Mouse (Mus musculus) heart, embryonic 13.5 days (tissue): ENCODE results near the gene Wfdc10. TPM values are rescaled to one million over a fixed set of nuclear protein-coding genes. Genes with fewer than 3 reads are reported as not detected.

Experiments used
- ATAC-seq: fragments of 200-750 bp; cut with Nextera tagmentation; 2 replicates; pipeline ENCODE4 v1.8.0; 2017; ENCODE audit warnings: moderate TSS enrichment; ENCODE audit not compliant: insufficient number of reproducible peaks, low FRiP score, low TSS enrichment; ENCODE audit errors: extremely low read depth
- H3K27ac ChIP-seq: fragments of 300-500 bp; sonication (generic); replicated peaks from 2 replicates; pipeline ENCODE4 v1.5.1; 2015; ENCODE audit warnings: moderate library complexity, mild to moderate bottlenecking, inconsistent platforms
- H3K27me3 ChIP-seq: fragments of 300-500 bp; sonication (generic); replicated peaks from 2 replicates; pipeline ENCODE4 v1.6.1; 2015; ENCODE audit warnings: mild to moderate bottlenecking, inconsistent platforms
- H3K36me3 ChIP-seq: fragments of 300-500 bp; sonication (generic); 2 replicates; pipeline ENCODE4 v1.6.1; 2015; ENCODE audit warnings: mild to moderate bottlenecking, inconsistent platforms
- H3K4me1 ChIP-seq: fragments of 300-500 bp; sonication (generic); 2 replicates; pipeline ENCODE4 v1.6.1; 2015; ENCODE audit warnings: inconsistent platforms
- H3K4me2 ChIP-seq: fragments of 300-500 bp; sonication (generic); 2 replicates; pipeline ENCODE4 v1.6.1; 2015; ENCODE audit warnings: inconsistent platforms, mild to moderate bottlenecking, moderate library complexity
- H3K4me3 ChIP-seq: fragments of 300-500 bp; sonication (generic); 2 replicates; pipeline ENCODE4 v1.5.1; 2015; ENCODE audit warnings: moderate library complexity, mild to moderate bottlenecking, inconsistent platforms
- H3K9ac ChIP-seq: fragments of 300-500 bp; sonication (generic); 2 replicates; pipeline ENCODE4 v1.6.1; 2015; ENCODE audit warnings: inconsistent platforms, mild to moderate bottlenecking, moderate library complexity
- H3K9me3 ChIP-seq: fragments of 300-500 bp; sonication (generic); 2 replicates; pipeline ENCODE4 v1.6.1; 2016; ENCODE audit warnings: inconsistent platforms
- WGBS: fragments of 180-500 bp; shearing (Covaris S2); methylation state at CpG from one replicate; pipeline ENCODE4 v1.1.7; 2015; ENCODE audit warnings: mixed read lengths; 5-methylcytosine and 5-hydroxymethylcytosine counted together
- polyA plus RNA-seq: library from polyadenylated mRNA; unstranded; fragments of >200 nt; fragmentation: Nextera tagmentation; extraction: Ambion mirVana; gene quantifications from 2 replicates; pipeline ENCODE4 v1.2.1, GENCODE M21; 2015

The Wfdc10 gene
- polyA plus RNA-seq, 1 experiment from 2014 or later: not detected

DNA sequence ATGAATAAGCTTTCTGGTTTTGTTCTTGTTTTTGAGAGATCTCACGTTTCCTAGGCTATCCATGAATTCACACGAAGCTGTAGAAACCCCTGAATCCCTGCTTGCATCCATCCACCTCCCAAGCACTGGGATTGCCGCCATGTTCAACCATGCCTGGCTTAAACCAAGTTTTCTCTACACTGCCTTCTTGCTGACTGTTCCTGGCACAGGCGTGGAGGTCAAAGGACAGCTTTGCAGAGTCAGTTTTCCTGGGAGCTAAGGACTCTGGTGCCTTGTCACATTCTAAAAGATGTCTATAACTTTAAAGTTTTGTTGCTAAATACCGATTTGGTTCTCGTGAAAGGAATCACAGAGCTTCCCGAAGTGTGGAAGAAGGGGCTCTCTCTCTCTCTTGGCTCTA is 9.0 kb downstream of the Wfdc10 start:
- Histone ChIP-seq H3K4me2 (no peak overlapping the region), H3K9me3 (0 out of 2 replicates have a peak, but pooled peaks cover 3% of the 10 kb centered on the region), H3K36me3 (no peaks in the 10 kb centered on the region), H3K9ac (no peak overlapping the region), H3K4me3 (no peak overlapping the region), H3K27ac (no peak overlapping the region), H3K27me3 (no peaks in the 10 kb centered on the region), H3K4me1 (no peaks in the 10 kb centered on the region)
- ATAC-seq: no peak
- WGBS: 77% methylated on average over 7 of the region's 7 CpGs

DNA sequence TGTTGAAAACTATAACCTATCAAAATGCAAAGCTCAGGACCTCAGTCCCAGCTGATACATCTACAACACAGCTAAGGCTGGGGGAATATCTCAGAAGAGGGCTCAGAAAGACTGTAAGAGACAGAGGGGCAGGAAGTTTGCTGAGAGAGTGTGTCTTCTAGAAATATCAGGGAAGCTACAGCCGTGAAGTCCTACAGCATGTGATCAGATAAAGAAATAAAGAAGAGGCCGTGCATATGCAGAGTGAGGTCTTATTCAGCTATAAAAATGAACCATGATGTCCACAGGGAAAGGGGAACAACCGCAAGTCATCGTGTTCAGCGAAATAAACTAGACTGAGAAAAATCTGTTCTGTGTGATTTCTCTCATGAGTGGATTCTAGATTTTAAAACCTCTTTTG is 14.4 kb downstream of the Wfdc10 start:
- Histone ChIP-seq H3K27ac (no peak overlapping the region), H3K4me2 (no peak overlapping the region), H3K36me3 (no peaks in the 10 kb centered on the region), H3K4me3 (no peak overlapping the region), H3K4me1 (no peaks in the 10 kb centered on the region), H3K9me3 (0 out of 2 replicates have a peak, but pooled peaks cover 3% of the 10 kb centered on the region), H3K9ac (no peak overlapping the region), H3K27me3 (peaks cover 3% of the 10 kb centered on the region)
- ATAC-seq: no peak
- 68% methylated on average over 5 of the region's 5 CpGs for WGBS

- H3K27me3 ChIP-seq: peaks cover 3% of the 10 kb centered on the region
- H3K4me3 ChIP-seq: no peak overlapping the region
- WGBS: 19% methylated on average over 1 of the region's 1 CpGs
- no peak overlapping the region for H3K27ac ChIP-seq
- no peak for ATAC-seq
- H3K4me2 ChIP-seq: no peak overlapping the region
- 0 out of 2 replicates have a peak, but pooled peaks cover 3% of the 10 kb centered on the region for H3K9me3 ChIP-seq
- no peaks in the 10 kb centered on the region for H3K36me3 ChIP-seq
- no peak overlapping the region for H3K9ac ChIP-seq
- H3K4me1 ChIP-seq: no peaks in the 10 kb centered on the region
Observed at GRCm38 (mm10) chr2:164670938-164671337, 15.1 kb downstream of the Wfdc10 start.

DNA sequence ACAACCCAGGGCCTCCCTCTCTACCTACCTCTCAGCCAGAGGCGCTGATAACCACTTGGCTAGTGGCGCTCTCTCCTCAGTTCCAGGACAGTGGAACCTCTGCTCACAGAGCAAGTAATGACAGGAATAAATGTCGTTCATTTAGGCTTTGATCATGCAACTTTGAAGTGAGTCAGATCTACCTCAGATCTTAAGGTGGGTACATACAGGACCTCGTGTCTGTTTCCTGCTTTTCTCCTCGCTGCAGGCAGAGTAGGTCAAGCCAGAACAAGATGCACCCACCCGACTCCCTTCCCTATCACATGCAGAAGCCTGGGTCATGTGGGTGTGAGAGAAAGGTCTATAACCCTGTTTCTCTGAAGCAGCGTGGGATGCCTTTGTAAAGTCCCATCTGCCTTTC is 18.1 kb downstream of the Wfdc10 start, which contains the start of gene Wfdc11:
Gene Wfdc11 (minus strand): TSS at position 101 of the 400 bp plus-strand sequence.
- WGBS: 61% methylated on average over 7 of the region's 7 CpGs
- Histone ChIP-seq H3K9ac (no peak within 1 kb of the TSS), H3K4me3 (no peak within 1 kb of the TSS), H3K27me3 (peaks cover 3% of the 10 kb centered on the region), H3K9me3 (no peaks in the 10 kb centered on the region), H3K36me3 (no peaks in the 10 kb centered on the region), H3K27ac (no peak within 1 kb of the TSS), H3K4me2 (no peak within 1 kb of the TSS), H3K4me1 (peaks cover 3% of the 10 kb centered on the region; the same call in 1 of the 2 replicates)
- no peak for ATAC-seq

GRCm38 (mm10) chr2:164676103-164676502 is 20.3 kb downstream of the Wfdc10 start:
- Histone ChIP-seq H3K36me3 (no peaks in the 10 kb centered on the region), H3K4me2 (no peak overlapping the region), H3K27me3 (no peaks in the 10 kb centered on the region; the same call in 1 of the 2 replicates), H3K9ac (no peak overlapping the region), H3K4me1 (peaks cover 7% of the 10 kb centered on the region), H3K27ac (no peak overlapping the region), H3K9me3 (no peaks in the 10 kb centered on the region), H3K4me3 (no peak overlapping the region)
- no peak for ATAC-seq
- WGBS: 71% methylated on average over 7 of the region's 7 CpGs

- 70% methylated on average over 16 of the region's 16 CpGs for WGBS
- no peak overlapping the region for H3K4me2 ChIP-seq
- H3K9ac ChIP-seq: no peak overlapping the region
Observed at GRCm38 (mm10) chr2:164676916-164677685, 21.3 kb downstream of the Wfdc10 start.

GRCm38 (mm10) chr2:164678848-164679625 is 23.2 kb downstream of the Wfdc10 start:
- H3K4me3 ChIP-seq: peak overlapping the region; percentile 44
- peaks cover 7% of the 10 kb centered on the region for H3K4me1 ChIP-seq
- H3K36me3 ChIP-seq: no peaks in the 10 kb centered on the region
- H3K9ac ChIP-seq: peak overlapping the region; percentile 62
- H3K27me3 ChIP-seq: no peaks in the 10 kb centered on the region
- ATAC-seq: no peak
- WGBS: 21% methylated on average over 19 of the region's 19 CpGs
- H3K27ac ChIP-seq: no peak overlapping the region
- H3K9me3 ChIP-seq: no peaks in the 10 kb centered on the region
- peak overlapping the region; percentile 63 for H3K4me2 ChIP-seq

More at GRCm38 (mm10) chr2:164676916-164677685, 21.3 kb downstream of the Wfdc10 start:
- Histone ChIP-seq H3K4me1 (peaks cover 7% of the 10 kb centered on the region), H3K9me3 (no peaks in the 10 kb centered on the region), H3K36me3 (no peaks in the 10 kb centered on the region), H3K27ac (no peak overlapping the region), H3K4me3 (no peak overlapping the region), H3K27me3 (no peaks in the 10 kb centered on the region)
- ATAC-seq: no peak

DNA sequence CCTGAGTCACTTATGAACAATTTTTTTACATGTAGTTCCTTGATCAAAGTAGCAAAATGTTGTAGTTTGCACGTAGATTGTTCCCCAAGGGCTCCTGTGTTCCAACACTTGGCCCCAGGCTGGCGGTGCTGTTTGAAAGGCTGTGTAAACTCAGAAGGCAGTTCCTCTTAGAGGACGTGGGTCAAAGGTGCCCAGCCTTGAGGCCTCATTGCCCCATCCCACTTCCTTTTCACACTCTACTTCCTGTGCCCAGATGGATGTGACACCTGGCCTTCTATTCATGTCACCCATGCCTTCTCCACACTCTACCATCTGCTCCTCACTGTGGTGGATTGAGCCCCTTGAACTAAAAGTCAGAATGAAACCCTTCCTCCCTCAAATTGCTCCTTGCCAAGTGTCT is 24.1 kb downstream of the Wfdc10 start:
- H3K27ac ChIP-seq: no peak overlapping the region
- no peaks in the 10 kb centered on the region for H3K9me3 ChIP-seq
- H3K36me3 ChIP-seq: no peaks in the 10 kb centered on the region
- no peak overlapping the region for H3K9ac ChIP-seq
- no peaks in the 10 kb centered on the region for H3K27me3 ChIP-seq
- ATAC-seq: no peak
- peaks cover 7% of the 10 kb centered on the region for H3K4me1 ChIP-seq
- no peak overlapping the region for H3K4me2 ChIP-seq
- H3K4me3 ChIP-seq: no peak overlapping the region
- WGBS: 60% methylated on average over 3 of the region's 3 CpGs

DNA sequence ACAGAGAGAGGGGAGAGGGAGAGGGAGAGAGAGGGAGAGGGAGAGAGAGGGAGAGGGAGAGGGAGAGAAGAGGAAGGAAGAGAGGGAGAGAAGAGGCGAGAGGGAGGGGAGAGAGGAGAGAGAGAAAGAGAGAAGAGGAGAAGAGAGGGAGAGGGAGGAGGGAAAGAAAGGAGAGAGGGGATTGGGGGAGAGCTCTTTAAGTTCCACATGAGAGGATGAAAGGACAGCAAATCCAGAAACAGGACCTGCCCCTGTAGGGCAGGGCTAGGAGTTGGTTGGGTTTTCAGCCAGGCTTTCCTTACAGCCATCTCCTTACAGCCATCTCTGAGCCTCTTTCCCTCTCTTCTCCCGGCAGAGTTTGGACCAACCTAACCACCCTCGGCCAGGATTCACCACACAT is 29.0 kb downstream of the Wfdc10 start, which contains the start of gene Wfdc13:
Gene Wfdc13 (plus strand): TSS at position 301 of the 400 bp plus-strand sequence.
- H3K9me3 ChIP-seq: no peaks in the 10 kb centered on the region
- no peaks in the 10 kb centered on the region for H3K36me3 ChIP-seq
- peaks cover 9% of the 10 kb centered on the region; the same call in 1 of the 2 replicates for H3K27me3 ChIP-seq
- 57% methylated on average over 3 of the region's 3 CpGs for WGBS
- no peak within 1 kb of the TSS for H3K4me2 ChIP-seq
- ATAC-seq: no peak
- no peak within 1 kb of the TSS for H3K9ac ChIP-seq
- H3K4me1 ChIP-seq: no peaks in the 10 kb centered on the region
- no peak within 1 kb of the TSS for H3K27ac ChIP-seq
- no peak within 1 kb of the TSS for H3K4me3 ChIP-seq

DNA sequence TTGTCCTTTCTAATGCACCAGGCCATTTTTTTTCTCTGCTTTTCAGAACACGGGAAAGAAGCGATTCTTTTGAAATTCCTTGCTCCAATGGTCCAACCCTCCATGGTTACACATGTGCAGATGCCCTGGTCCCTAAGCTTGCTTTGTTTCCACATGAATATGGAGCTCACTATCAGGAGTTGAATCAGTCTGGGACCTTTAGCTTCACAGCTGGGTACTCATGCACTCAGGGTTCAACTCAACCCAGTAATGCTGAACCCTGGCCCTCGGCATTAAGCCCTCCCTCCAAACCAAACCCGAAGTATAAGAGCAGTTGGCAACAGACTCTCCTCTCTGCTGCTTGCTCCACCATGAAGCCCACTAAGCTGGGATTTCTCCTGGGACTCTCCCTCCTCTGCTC is 42.4 kb downstream of the Wfdc10 start, which contains the start of gene Spint4:
Gene Spint4 (plus strand): TSS at position 301 of the 400 bp plus-strand sequence.
- Histone ChIP-seq H3K36me3 (no peaks in the 10 kb centered on the region), H3K4me2 (no peak within 1 kb of the TSS), H3K4me3 (no peak within 1 kb of the TSS), H3K27me3 (peaks cover 10% of the 10 kb centered on the region), H3K9me3 (no peaks in the 10 kb centered on the region), H3K4me1 (no peaks in the 10 kb centered on the region), H3K27ac (no peak within 1 kb of the TSS), H3K9ac (no peak within 1 kb of the TSS)
- WGBS: 73% methylated on average over 4 of the region's 4 CpGs
- no peak for ATAC-seq

- Histone ChIP-seq H3K36me3 (no peaks in the 10 kb centered on the region), H3K27ac (no peak overlapping the region)
- 65% methylated on average over 5 of the region's 5 CpGs for WGBS
Observed at GRCm38 (mm10) chr2:164700959-164701358, 45.1 kb downstream of the Wfdc10 start.

More at GRCm38 (mm10) chr2:164700959-164701358, 45.1 kb downstream of the Wfdc10 start:
- ATAC-seq: no peak
- Histone ChIP-seq H3K9ac (no peak overlapping the region), H3K27me3 (no peaks in the 10 kb centered on the region), H3K4me2 (no peak overlapping the region), H3K4me1 (no peaks in the 10 kb centered on the region), H3K4me3 (no peak overlapping the region), H3K9me3 (peaks cover 3% of the 10 kb centered on the region; the same call in 1 of the 2 replicates)
